14 mouse cellular contexts compared by ENCODE assay signal in genomic region chr6:87845031-87845695, GRCm38 (mm10).
"Had no signal": no experiment of that assay in that cellular context is flagged by ENCODE, and none has a peak within 500 bp of the region (broad histone marks: within the 10 kb centered on the region; RNA-seq: fewer than 3 reads in every experiment).

No protein-coding gene starts in this region.

- H3K27me3 ChIP-seq: limb, embryonic 12.5 days; liver, embryonic 15.5 days; neural tube, embryonic 12.5 days; stomach, embryonic 15.5 days had no signal

- H3K27ac ChIP-seq: kidney, postnatal 0 days; limb, embryonic 12.5 days; liver, embryonic 15.5 days; neural tube, embryonic 12.5 days; stomach, embryonic 15.5 days had no signal

- DNase-seq: kidney, adult 8-10 months; kidney, postnatal 36 days; layer of hippocampus, adult 9-11 months; liver; lung, adult 2 months; lung, postnatal 36 days; midbrain, embryonic 14.5 days; thymus, postnatal 36 days had no signal

- H3K9me3 ChIP-seq: limb, embryonic 12.5 days; liver, embryonic 15.5 days; neural tube, embryonic 12.5 days; stomach, embryonic 15.5 days had no signal

- H3K9ac ChIP-seq: limb, embryonic 12.5 days; liver, embryonic 15.5 days; neural tube, embryonic 12.5 days; stomach, embryonic 15.5 days had no signal

- H3K4me3 ChIP-seq: limb, embryonic 12.5 days; liver, embryonic 15.5 days; neural tube, embryonic 12.5 days; stomach, embryonic 15.5 days had no signal

- H3K4me2 ChIP-seq: limb, embryonic 12.5 days; liver, embryonic 15.5 days; neural tube, embryonic 12.5 days; stomach, embryonic 15.5 days had no signal

- ATAC-seq: lung, postnatal 0 days had no signal
